Mouse (Mus musculus): Measurements from ENCODE around the gene Polr2e. TPM values are rescaled to one million over a fixed set of nuclear protein-coding genes. Genes with fewer than 3 reads are reported as not detected.
A peak's percentile ranks its signal among the peaks of the same experiment; 100 is the strongest.
"Not testable (repeated sequence)": the region's sequence is repeated elsewhere in the genome, so short reads cannot be mapped to it uniquely, and the experiment has no call there.

The Polr2e gene
- polyA plus RNA-seq, 1 experiment from 2014 or later: 145 TPM

DNA sequence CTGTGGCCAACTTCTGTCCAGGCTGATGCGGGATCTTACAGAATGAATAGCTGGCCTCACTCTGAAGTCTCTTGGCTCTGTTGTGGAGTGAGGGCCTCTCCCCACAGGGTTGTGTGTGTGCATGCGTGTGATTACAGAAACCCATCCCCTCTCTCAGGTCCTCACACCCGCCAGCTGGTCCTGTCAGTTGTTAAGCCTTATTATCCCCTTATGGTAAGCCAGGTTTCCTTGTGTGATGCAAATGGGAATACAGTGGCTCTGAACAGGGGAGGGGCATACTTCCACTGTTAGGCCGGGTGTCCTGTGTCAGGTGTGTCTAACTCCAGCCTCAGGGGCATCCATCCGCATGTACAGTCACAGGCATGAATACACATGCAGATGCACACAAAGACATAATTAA is 6.2 kb upstream of the Polr2e start:
- Histone ChIP-seq H3K36me3 (no peaks in the 10 kb centered on the region), H3K27me3 (no peaks in the 10 kb centered on the region), H3K4me1 (replicated peaks) (no peaks in the 10 kb centered on the region), H3K9ac (no peak overlapping the region), H3K4me2 (no peak overlapping the region), H3K27ac (replicated peaks) (no peak overlapping the region), H3K4me3 (no peak overlapping the region), H3K9me3 (no peaks in the 10 kb centered on the region)
- WGBS: 70% methylated on average over 5 of the region's 5 CpGs
- ATAC-seq (ENCODE audit: low FRiP score, low read depth): no peak

DNA sequence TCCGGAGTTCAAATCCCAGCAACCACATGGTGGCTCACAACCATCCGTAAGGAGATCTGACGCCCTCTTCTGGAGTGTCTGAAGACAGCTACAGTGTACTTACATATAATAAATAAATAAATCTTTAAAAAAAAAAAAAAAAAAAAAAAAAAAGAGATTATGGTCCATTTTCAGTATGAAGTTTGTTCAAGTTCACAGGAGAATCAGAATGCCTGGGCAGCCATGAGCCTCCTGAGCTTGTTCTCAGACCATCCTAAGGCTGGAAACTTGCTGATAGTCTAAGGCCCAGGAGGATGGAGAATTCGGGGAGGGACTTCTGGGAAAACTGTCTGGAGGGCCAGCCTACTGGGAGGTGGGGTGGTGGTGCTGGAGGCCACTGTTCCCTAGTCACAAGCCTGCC is 5.8 kb upstream of the Polr2e start:
- H3K4me2 ChIP-seq: not testable (repeated sequence)

DNA sequence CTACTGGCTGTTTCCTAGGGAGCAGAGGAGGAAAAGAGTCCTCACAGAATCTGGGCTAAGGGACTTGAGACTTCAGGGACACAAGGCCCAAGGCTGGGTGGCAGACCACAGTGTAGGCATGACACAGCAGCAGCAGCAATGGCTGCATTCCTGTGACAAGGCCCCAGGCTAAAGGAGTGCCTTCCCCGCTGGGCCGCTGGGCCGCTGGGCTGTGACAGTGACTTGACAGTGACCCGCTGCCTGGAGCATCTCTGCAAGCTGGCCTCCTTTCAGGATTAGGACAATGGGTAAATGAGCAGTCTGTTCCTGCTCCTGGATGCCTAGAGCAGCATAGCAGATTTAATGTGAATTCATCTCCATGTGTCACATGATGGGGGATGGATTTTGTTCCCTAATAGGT is 4.5 kb upstream of the Polr2e start:
- Histone ChIP-seq H3K27ac (replicated peaks) (no peak overlapping the region), H3K9ac (no peak overlapping the region), H3K27me3 (no peaks in the 10 kb centered on the region), H3K4me3 (no peak overlapping the region), H3K9me3 (no peaks in the 10 kb centered on the region), H3K36me3 (no peaks in the 10 kb centered on the region), H3K4me1 (replicated peaks) (peaks cover 3% of the 10 kb centered on the region; the same call in 1 of the 2 replicates), H3K4me2 (no peak overlapping the region)
- ATAC-seq (ENCODE audit: low FRiP score, low read depth): no peak
- 14% methylated on average over 4 of the region's 4 CpGs for WGBS

More for the DNA sequence above, 5.8 kb upstream of the Polr2e start:
- not testable (repeated sequence) for H3K9ac ChIP-seq; H3K27ac ChIP-seq (replicated peaks); H3K4me1 ChIP-seq (replicated peaks); H3K9me3 ChIP-seq; ATAC-seq (ENCODE audit: low FRiP score, low read depth); H3K27me3 ChIP-seq; H3K4me3 ChIP-seq; H3K36me3 ChIP-seq
- 82% methylated on average over 4 of the region's 4 CpGs for WGBS

DNA sequence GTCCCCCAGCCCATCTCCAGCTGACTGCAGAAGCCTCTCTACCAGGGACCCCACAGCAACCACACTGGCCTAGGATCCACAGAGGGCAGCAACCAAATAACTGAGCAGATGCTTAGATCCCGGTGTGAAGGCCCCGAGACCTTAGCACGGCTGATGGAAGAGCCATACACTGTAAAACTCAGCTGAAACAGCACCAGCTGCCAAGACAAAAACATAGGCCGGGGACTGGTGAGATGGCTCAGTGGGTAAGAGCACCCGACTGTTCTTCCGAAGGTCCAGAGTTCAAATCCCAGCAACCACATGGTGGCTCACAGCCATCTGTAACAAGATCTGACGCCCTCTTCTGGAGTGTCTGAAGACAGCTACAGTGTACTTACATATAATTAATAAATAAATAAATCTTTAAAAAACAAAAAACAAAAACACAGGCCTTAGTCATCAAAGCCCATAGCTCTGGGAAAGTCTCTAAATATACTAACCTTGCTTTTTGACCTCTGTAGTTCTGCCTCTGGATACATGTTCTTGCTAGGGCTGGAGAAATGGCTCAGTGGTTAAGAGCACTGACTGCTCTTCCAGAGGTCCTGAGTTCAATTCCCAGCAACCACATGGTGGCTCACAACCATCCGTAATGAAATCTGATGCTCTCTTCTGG is 1.9 kb upstream of the Polr2e start:
- H3K27me3 ChIP-seq; H3K9ac ChIP-seq; H3K4me2 ChIP-seq; H3K36me3 ChIP-seq; H3K27ac ChIP-seq (replicated peaks); ATAC-seq (ENCODE audit: low FRiP score, low read depth); H3K9me3 ChIP-seq; H3K4me3 ChIP-seq: not testable (repeated sequence)
- peaks cover 19% of the 10 kb centered on the region for H3K4me1 ChIP-seq (replicated peaks)
- WGBS: 85% methylated on average over 8 of the region's 8 CpGs

DNA sequence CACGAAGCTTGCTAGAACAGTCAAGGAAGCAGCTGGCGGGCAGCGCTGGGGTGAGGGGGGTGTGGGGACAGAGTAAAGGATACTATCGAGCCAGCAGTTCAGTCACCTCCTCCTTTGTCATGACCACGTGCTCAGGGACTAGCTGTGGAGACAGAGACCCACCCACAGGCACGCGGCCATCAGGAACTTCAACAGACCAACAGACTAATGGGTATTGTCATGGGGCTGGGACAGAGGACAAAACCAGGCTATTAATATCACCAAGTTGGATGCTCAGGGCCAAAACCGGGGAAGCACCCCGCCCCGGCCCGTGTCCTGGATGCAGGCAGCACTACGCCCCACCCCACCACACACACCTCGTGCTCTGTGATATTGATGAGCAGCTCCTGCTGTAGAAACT is 2.8 kb downstream of the Polr2e start:
- H3K27ac ChIP-seq (replicated peaks): no peak overlapping the region
- H3K4me2 ChIP-seq: no peak overlapping the region
- H3K36me3 ChIP-seq: peaks cover 27% of the 10 kb centered on the region
- WGBS: 93% methylated on average over 13 of the region's 13 CpGs
- no peaks in the 10 kb centered on the region for H3K9me3 ChIP-seq
- peaks cover 19% of the 10 kb centered on the region for H3K4me1 ChIP-seq (replicated peaks)
- H3K9ac ChIP-seq: no peak overlapping the region
- H3K27me3 ChIP-seq: no peaks in the 10 kb centered on the region
- H3K4me3 ChIP-seq: no peak overlapping the region
- no peak for ATAC-seq (ENCODE audit: low FRiP score, low read depth)

DNA sequence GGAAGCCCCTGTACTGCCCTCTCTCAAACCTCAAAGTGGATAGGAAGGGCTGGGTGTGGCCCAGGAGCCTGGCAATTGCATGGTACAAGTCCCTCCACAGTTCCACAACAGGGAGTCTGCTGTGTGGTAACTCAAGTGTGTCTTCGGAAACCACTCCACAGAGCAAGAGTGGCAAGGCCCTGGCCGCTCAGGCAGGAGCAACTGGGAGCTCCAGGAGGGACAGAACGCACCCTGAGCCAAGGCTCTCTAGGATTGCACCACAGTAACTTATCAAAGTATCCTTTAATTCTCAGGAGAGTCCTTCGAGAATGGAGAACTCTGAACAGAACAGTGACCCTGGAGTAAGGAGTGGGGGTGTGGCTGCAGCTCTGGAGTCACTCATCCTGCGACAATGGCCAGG is 3.9 kb downstream of the Polr2e start:
- Histone ChIP-seq H3K4me1 (replicated peaks) (peaks cover 19% of the 10 kb centered on the region), H3K4me2 (no peak overlapping the region), H3K27ac (replicated peaks) (no peak overlapping the region), H3K9ac (no peak overlapping the region), H3K36me3 (peaks cover 27% of the 10 kb centered on the region), H3K9me3 (no peaks in the 10 kb centered on the region), H3K4me3 (no peak overlapping the region), H3K27me3 (no peaks in the 10 kb centered on the region)
- 92% methylated on average over 5 of the region's 5 CpGs for WGBS
- no peak for ATAC-seq (ENCODE audit: low FRiP score, low read depth)

DNA sequence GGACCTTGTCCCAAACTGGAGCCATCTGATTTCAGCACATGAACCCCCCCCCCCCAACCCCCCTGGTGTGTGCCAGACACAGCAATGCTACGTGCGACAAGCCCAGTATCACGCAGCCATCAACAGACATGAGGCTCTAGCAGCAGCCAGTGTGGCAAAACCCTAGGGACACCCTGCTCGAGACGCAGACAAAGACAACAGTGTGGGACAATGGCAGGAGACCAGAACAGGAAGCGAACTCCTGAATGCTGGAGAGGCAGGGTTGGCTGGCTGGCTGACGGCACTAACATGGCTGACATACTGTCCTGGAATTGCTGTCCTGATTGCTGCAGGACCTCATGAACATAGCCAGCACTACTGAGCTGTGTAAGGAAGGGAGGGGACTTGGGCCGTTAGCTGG is 4.4 kb downstream of the Polr2e start:
- H3K27me3 ChIP-seq: no peaks in the 10 kb centered on the region
- no peak overlapping the region for H3K4me3 ChIP-seq
- no peaks in the 10 kb centered on the region for H3K9me3 ChIP-seq
- no peak overlapping the region for H3K9ac ChIP-seq
- H3K4me1 ChIP-seq (replicated peaks): peaks cover 19% of the 10 kb centered on the region
- H3K36me3 ChIP-seq: peaks cover 27% of the 10 kb centered on the region
- no peak overlapping the region for H3K4me2 ChIP-seq
- WGBS: 68% methylated on average over 8 of the region's 8 CpGs
- no peak overlapping the region for H3K27ac ChIP-seq (replicated peaks)
- no peak for ATAC-seq (ENCODE audit: low FRiP score, low read depth)

DNA sequence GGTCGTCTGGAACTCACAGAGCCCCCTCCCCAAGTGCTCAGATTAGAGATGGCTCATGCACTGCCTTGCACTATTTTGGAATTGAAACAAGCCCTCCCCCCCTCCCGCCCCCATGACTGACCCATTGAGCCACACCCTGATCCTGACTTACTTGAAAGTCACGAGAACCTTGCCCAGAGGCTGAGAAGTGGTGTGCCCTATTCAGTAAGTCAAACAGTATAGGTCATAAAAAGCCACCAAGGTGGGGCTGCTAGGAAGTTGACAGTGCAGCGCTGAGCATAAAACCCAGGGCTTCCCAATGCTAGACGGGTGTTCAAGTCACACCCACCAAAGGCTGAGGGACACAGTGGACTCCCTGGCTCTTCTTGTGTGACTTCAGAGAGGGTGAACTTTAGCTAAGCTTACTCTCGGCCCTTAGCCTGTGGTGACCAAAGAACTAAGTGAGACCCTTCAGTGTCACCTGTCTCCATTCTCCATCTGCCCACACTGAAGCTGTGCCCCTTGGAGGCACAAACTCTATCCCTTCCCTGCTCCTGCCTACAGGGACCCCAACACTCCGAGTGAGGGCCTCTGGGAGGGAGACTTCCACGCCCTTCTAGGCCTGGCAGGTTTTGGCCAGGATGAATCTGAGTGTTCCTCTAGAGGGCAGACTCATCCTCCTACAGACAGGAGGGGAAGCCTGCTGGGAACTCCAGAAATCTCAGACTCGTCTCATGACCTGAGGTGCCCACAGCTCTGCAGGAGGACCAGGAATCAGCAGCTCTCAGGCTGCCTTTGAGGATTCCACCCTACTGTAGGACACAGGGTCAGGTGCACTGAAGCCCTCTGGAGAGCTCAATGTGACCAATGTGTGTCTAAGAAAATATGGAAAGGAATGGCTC is 5.8 kb downstream of the Polr2e start:
- 51% methylated on average over 9 of the region's 9 CpGs for WGBS
- Histone ChIP-seq H3K4me2 (no peak overlapping the region), H3K4me3 (no peak overlapping the region), H3K9me3 (no peaks in the 10 kb centered on the region), H3K27me3 (no peaks in the 10 kb centered on the region), H3K27ac (replicated peaks) (peak overlapping the region; percentile 45; the same call in 1 of the 2 replicates), H3K4me1 (replicated peaks) (peaks cover 12% of the 10 kb centered on the region), H3K9ac (no peak overlapping the region), H3K36me3 (peaks cover 27% of the 10 kb centered on the region)
- no peak for ATAC-seq (ENCODE audit: low FRiP score, low read depth)

DNA sequence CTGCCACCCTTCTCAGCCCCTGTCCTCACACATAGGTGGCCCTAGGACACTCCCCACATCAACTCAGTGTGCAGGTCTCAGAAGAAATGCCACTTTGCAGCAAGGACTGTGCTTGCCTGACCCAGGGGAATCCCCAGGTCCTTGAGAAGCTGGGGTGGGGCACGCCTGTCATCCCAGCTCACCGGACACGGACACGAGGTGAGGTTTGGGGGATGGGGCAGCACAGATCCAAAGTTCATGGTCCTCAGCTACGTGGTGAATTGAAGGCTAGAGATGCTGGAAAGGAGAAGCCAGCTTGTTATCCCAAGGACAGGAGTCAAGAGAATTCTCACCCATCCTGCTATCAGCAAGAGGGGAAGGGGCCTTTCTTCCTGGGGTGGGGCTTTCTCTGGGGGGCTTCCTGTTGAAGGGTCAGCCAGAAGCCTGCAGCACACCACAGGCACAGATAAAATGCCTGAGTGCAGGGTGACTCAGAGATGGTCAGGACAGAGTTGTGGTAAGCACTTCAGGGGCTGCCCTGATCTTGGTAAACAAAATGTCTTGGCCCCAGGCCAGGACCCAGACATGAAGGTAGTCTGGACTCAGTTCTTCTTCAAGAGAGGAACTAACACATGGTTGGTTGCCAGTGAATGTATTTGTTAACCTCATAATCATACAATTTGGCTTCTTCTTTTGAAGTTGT is 6.7 kb downstream of the Polr2e start:
- peaks cover 4% of the 10 kb centered on the region for H3K4me1 ChIP-seq (replicated peaks)
- H3K27ac ChIP-seq (replicated peaks): 0 out of 2 replicates have a peak overlapping the region, but pooled peaks have one; percentile 20
- 71% methylated on average over 5 of the region's 5 CpGs for WGBS

DNA sequence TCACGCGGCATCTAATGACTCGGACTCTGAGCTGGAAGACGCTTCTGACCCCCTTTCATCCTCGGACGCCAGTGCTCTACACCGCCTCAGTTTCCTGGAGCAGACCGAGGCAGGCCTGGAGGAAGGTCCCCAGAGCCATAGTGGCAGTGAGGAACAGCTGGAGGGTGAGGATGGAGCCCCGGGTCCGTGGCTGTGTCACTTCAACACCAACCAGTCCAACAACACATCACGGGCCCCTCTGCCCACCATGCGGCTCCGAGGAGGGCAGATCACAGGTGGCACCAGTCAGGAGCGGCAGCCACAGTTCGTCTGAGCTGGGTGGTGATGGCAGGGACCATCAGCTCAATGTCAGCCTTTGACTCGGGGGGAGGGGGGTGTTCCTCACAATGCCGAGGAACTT is 8.9 kb downstream of the Polr2e start:
- no peak for ATAC-seq (ENCODE audit: low FRiP score, low read depth)
- WGBS: 74% methylated on average over 17 of the region's 17 CpGs
- H3K4me2 ChIP-seq: no peak overlapping the region
- H3K27me3 ChIP-seq: no peaks in the 10 kb centered on the region
- no peak overlapping the region for H3K9ac ChIP-seq
- no peaks in the 10 kb centered on the region for H3K4me1 ChIP-seq (replicated peaks)
- H3K27ac ChIP-seq (replicated peaks): no peak overlapping the region
- H3K36me3 ChIP-seq: peaks cover 11% of the 10 kb centered on the region
- no peaks in the 10 kb centered on the region for H3K9me3 ChIP-seq
- H3K4me3 ChIP-seq: no peak overlapping the region

More for the DNA sequence above, 6.7 kb downstream of the Polr2e start:
- no peak overlapping the region for H3K4me2 ChIP-seq
- no peak overlapping the region for H3K4me3 ChIP-seq
- no peaks in the 10 kb centered on the region for H3K27me3 ChIP-seq
- no peaks in the 10 kb centered on the region for H3K9me3 ChIP-seq
- no peak overlapping the region for H3K9ac ChIP-seq
- ATAC-seq (ENCODE audit: low FRiP score, low read depth): no peak
- peaks cover 27% of the 10 kb centered on the region for H3K36me3 ChIP-seq

DNA sequence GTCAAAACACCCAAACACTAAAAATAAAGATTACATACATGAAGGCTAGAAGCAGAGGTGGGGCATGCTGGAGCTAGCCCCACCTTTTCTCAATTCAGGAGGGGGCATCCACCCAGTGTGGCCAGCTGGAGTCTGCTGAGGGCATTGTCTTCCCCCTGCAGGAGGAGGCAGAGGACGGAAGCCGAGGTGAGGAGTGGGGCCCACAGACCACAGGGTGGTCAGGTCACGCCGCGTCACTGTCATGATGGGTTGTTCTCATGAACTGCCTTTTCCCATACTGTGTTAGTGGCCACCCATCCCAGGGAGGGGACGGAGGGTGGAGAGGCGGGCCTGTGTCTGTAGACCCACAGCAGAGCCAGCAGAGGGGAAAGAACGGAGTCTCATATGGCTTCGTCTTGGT is 9.4 kb downstream of the Polr2e start:
- Histone ChIP-seq H3K4me3 (no peak overlapping the region), H3K9ac (no peak overlapping the region; the same call in 1 of the 2 replicates), H3K27me3 (no peaks in the 10 kb centered on the region), H3K36me3 (peaks cover 5% of the 10 kb centered on the region; the same call in 1 of the 2 replicates), H3K4me2 (no peak overlapping the region), H3K4me1 (replicated peaks) (no peaks in the 10 kb centered on the region), H3K9me3 (no peaks in the 10 kb centered on the region), H3K27ac (replicated peaks) (no peak overlapping the region)
- no peak for ATAC-seq (ENCODE audit: low FRiP score, low read depth)
- 82% methylated on average over 9 of the region's 9 CpGs for WGBS

DNA sequence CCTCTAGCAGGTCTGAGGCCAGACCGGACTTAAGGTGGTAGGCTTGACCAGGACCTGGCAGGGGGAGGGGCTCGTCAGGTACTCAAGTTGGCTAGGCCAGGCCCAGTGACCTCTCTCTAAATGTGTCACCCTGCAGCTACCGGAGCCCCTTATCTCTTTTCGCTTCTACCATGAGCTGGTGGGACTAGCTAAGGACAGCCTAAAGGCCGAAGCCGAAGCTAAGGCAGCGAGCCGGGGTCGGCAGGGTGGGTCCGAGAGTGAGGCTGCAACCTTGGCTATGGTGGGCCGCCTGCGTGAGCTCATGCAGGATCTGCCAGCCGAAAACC is 11.1 kb downstream of the Polr2e start:
- no peak for ATAC-seq (ENCODE audit: low FRiP score, low read depth)
- H3K36me3 ChIP-seq: no peaks in the 10 kb centered on the region
- H3K4me2 ChIP-seq: no peak overlapping the region
- WGBS: 92% methylated on average over 13 of the region's 13 CpGs
- no peaks in the 10 kb centered on the region for H3K27me3 ChIP-seq
- H3K9ac ChIP-seq: no peak overlapping the region
- no peak overlapping the region for H3K27ac ChIP-seq (replicated peaks)
- no peaks in the 10 kb centered on the region for H3K9me3 ChIP-seq
- no peaks in the 10 kb centered on the region for H3K4me1 ChIP-seq (replicated peaks)
- no peak overlapping the region for H3K4me3 ChIP-seq
